18 mouse cellular contexts compared by ENCODE assay signal in the genomic region with DNA sequence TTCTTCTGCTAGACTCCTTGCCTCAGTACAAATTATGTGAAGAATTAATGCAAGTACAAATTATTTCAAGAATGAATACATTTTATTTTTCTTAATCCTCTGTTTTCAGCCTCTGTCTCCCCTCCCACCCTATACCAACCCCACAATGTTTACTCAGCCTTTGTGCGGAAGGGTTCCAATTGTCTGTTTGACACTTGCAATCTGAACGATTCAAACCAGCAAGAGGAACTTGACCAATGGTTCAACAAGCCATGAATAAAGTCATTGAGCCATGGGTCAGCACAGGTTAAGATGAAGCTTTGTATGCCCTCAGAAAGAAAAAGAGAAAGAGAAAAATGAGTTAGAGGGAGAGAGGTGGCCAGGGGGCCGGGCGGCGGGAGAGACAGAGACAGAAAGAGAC.
"Had no signal": no experiment of that assay in that cellular context is flagged by ENCODE, and none has a peak within 500 bp of the region (broad histone marks: within the 10 kb centered on the region; RNA-seq: fewer than 3 reads in every experiment).

No protein-coding gene starts in this region.

- DNase-seq: kidney, adult 8-10 months; kidney, postnatal 10 days; kidney, postnatal 36 days; layer of hippocampus, postnatal 36 days; liver, embryonic 13.5 days; lung, adult 2 months; lung, postnatal 14 days; lung, postnatal 4 days; retina, postnatal 1 day; right cerebral cortex, postnatal 25 days; spleen, adult 18-20 months; thymus, postnatal 25 days had no signal

- H3K27ac ChIP-seq: kidney, embryonic 15.5 days; left cerebral cortex, adult 2 months; liver, embryonic 13.5 days; midbrain, embryonic 13.5 days; neural tube, embryonic 13.5 days; stomach, embryonic 15.5 days had no signal

- H3K9me3 ChIP-seq: kidney, embryonic 15.5 days; liver, embryonic 13.5 days; midbrain, embryonic 13.5 days; neural tube, embryonic 13.5 days; stomach, embryonic 15.5 days had no signal

- H3K4me2 ChIP-seq: kidney, embryonic 15.5 days; liver, embryonic 13.5 days; midbrain, embryonic 13.5 days; neural tube, embryonic 13.5 days; stomach, embryonic 15.5 days had no signal

- ATAC-seq: midbrain, embryonic 13.5 days had no signal

- H3K36me3 ChIP-seq: kidney, embryonic 15.5 days; liver, embryonic 13.5 days; midbrain, embryonic 13.5 days; neural tube, embryonic 13.5 days; stomach, embryonic 15.5 days had no signal

- H3K4me1 ChIP-seq: kidney, embryonic 15.5 days; liver, embryonic 13.5 days; midbrain, embryonic 13.5 days; stomach, embryonic 15.5 days had no signal

- H3K27me3 ChIP-seq: kidney, embryonic 15.5 days; liver, embryonic 13.5 days; midbrain, embryonic 13.5 days; stomach, embryonic 15.5 days had no signal

- H3K4me3 ChIP-seq: kidney, embryonic 15.5 days; left cerebral cortex, adult 2 months; liver, embryonic 13.5 days; midbrain, embryonic 13.5 days; myocyte; neural tube, embryonic 13.5 days; stomach, embryonic 15.5 days had no signal

- H3K9ac ChIP-seq: kidney, embryonic 15.5 days; liver, embryonic 13.5 days; midbrain, embryonic 13.5 days; neural tube, embryonic 13.5 days; stomach, embryonic 15.5 days had no signal
